Mouse (Mus musculus) thymus, postnatal 0 days (tissue): ENCODE data around the gene Cyb5r1. TPM values are rescaled to one million over a fixed set of nuclear protein-coding genes. Genes with fewer than 3 reads are reported as not detected.
A peak's percentile ranks its signal among the peaks of the same experiment; 100 is the strongest.

ENCODE experiments used
- DNase-seq: peaks from one replicate; pipeline ENCODE4 v3.0.0-alpha.2; 2015; ENCODE audit warnings: low spot score
- polyA plus RNA-seq: library from polyadenylated mRNA; unstranded; fragments of >200 nt; fragmentation: Nextera tagmentation; extraction: Ambion mirVana; gene quantifications from 2 replicates; pipeline ENCODE4 v1.2.1, GENCODE M21; 2015

Cyb5r1 gene
- polyA plus RNA-seq, result 13.4 and 20.4 TPM in 2 replicates

- peak; percentile 82 for DNase-seq
These were observed at the start of gene Cyb5r1 for GRCm38 (mm10) chr1:134405509-134406413. Gene Cyb5r1, plus strand, starts transcription at chr1:134405559.

- no peak for DNase-seq
These were observed 47.9 kb upstream of the Cyb5r1 start for GRCm38 (mm10) chr1:134357461-134357860.

GRCm38 (mm10) chr1:134360656-134361055, 44.7 kb upstream of the Cyb5r1 start:
- no peak for DNase-seq

GRCm38 (mm10) chr1:134361195-134361856, 44.0 kb upstream of the Cyb5r1 start:
- peak; percentile 8 for DNase-seq

- DNase-seq, result peak; percentile 97
These were observed 43.5 kb upstream of the Cyb5r1 start, which contains the start of gene Tmem183a for GRCm38 (mm10) chr1:134361857-134362212. Gene Tmem183a, minus strand, starts transcription at chr1:134361979.

- no peak for DNase-seq
These were observed 42.2 kb upstream of the Cyb5r1 start for GRCm38 (mm10) chr1:134363194-134363593.

GRCm38 (mm10) chr1:134365491-134365890, 39.9 kb upstream of the Cyb5r1 start:
- no peak for DNase-seq

- DNase-seq, result peak; percentile 50
These were observed 36.5 kb upstream of the Cyb5r1 start for GRCm38 (mm10) chr1:134368777-134369337.

- DNase-seq, result no peak
These were observed 31.2 kb upstream of the Cyb5r1 start for GRCm38 (mm10) chr1:134374124-134374523.

GRCm38 (mm10) chr1:134381051-134381450, 24.3 kb upstream of the Cyb5r1 start:
- DNase-seq, result no peak

GRCm38 (mm10) chr1:134381795-134382625, 23.3 kb upstream of the Cyb5r1 start:
- no peak for DNase-seq

GRCm38 (mm10) chr1:134384581-134384980, 20.8 kb upstream of the Cyb5r1 start:
- DNase-seq, result no peak

- no peak for DNase-seq
These were observed 20.2 kb upstream of the Cyb5r1 start for GRCm38 (mm10) chr1:134385176-134385575.

- DNase-seq, result no peak
These were observed 19.7 kb upstream of the Cyb5r1 start, which contains the start of gene 4933406M09Rik for GRCm38 (mm10) chr1:134385666-134386065. Gene 4933406M09Rik, plus strand, starts transcription at chr1:134385940.

- DNase-seq, result no peak
These were observed 11.5 kb upstream of the Cyb5r1 start for GRCm38 (mm10) chr1:134393827-134394226.

GRCm38 (mm10) chr1:134398210-134398609, 7.1 kb upstream of the Cyb5r1 start:
- DNase-seq, result no peak

- no peak for DNase-seq
These were observed 5.6 kb upstream of the Cyb5r1 start for GRCm38 (mm10) chr1:134399735-134400134.

- no peak for DNase-seq
These were observed 1.0 kb downstream of the Cyb5r1 start for GRCm38 (mm10) chr1:134406414-134406771.

GRCm38 (mm10) chr1:134408080-134408479, 2.7 kb downstream of the Cyb5r1 start:
- DNase-seq, result no peak

GRCm38 (mm10) chr1:134411706-134412629, 6.6 kb downstream of the Cyb5r1 start:
- DNase-seq, result no peak
